Mouse (Mus musculus): ENCODE results near the gene Adgrl3.

GRCm38 (mm10) chr5:81598041-81598440, 578.1 kb downstream of the Adgrl3 start:
- no peak for TF ChIP-seq CTCF (IDR thresholded peaks at IDR 0.05; ENCODE audit: extremely low read depth, insufficient read length, insufficient replicate concordance, low read depth, low read length)
- TF ChIP-seq POLR2A (IDR thresholded peaks at IDR 0.05; ENCODE audit: low read depth, low read length) = no peak

Measured in small intestine, adult 2 months (tissue).